Comparison of ENCODE assay signal across 32 mouse cellular contexts in genomic region chr5:6911290-6911689, GRCm38 (mm10).
"Had no signal": no experiment of that assay in that cellular context is flagged by ENCODE, and none has a peak within 500 bp of the region (broad histone marks: within the 10 kb centered on the region; RNA-seq: fewer than 3 reads in every experiment).

No protein-coding gene starts in this region.

- DNase-seq: left cerebral cortex, postnatal 4 days; liver; liver, embryonic 13.5 days; liver, postnatal 0 days; lung, adult 18-20 months; lung, adult 2 months; lung, embryonic 14.5 days; lung, postnatal 10 days; lung, postnatal 14 days; lung, postnatal 36 days; lung, postnatal 4 days; midbrain, embryonic 14.5 days had no signal

- H3K9me3 ChIP-seq: limb, embryonic 10.5 days; limb, embryonic 12.5 days; limb, embryonic 13.5 days; limb, embryonic 15.5 days; liver, embryonic 12.5 days; liver, embryonic 13.5 days; liver, embryonic 15.5 days; lung, embryonic 15.5 days; megakaryocyte, embryonic 14.5 days; midbrain, embryonic 10.5 days; midbrain, embryonic 12.5 days; midbrain, embryonic 13.5 days; midbrain, embryonic 15.5 days; neural tube, embryonic 12.5 days had no signal

- H3K9ac ChIP-seq: limb, embryonic 12.5 days; limb, embryonic 13.5 days; limb, embryonic 15.5 days; liver, embryonic 12.5 days; liver, embryonic 13.5 days; liver, embryonic 14.5 days; liver, embryonic 15.5 days; liver, postnatal 0 days; lung, embryonic 14.5 days; lung, embryonic 15.5 days; midbrain, embryonic 12.5 days; midbrain, embryonic 13.5 days; midbrain, embryonic 15.5 days; neural tube, embryonic 12.5 days had no signal

- H3K4me2 ChIP-seq: limb, embryonic 12.5 days; limb, embryonic 13.5 days; limb, embryonic 15.5 days; liver, embryonic 11.5 days; liver, embryonic 12.5 days; liver, embryonic 13.5 days; liver, embryonic 15.5 days; lung, embryonic 14.5 days; lung, embryonic 15.5 days; midbrain, embryonic 11.5 days; midbrain, embryonic 12.5 days; midbrain, embryonic 13.5 days; midbrain, embryonic 15.5 days; neural tube, embryonic 12.5 days had no signal

- H3K27ac ChIP-seq: limb, embryonic 10.5 days; limb, embryonic 12.5 days; limb, embryonic 13.5 days; limb, embryonic 15.5 days; liver, embryonic 12.5 days; liver, embryonic 13.5 days; liver, embryonic 14.5 days; liver, embryonic 15.5 days; lung, embryonic 15.5 days; macrophage; midbrain, embryonic 10.5 days; midbrain, embryonic 12.5 days; midbrain, embryonic 13.5 days; midbrain, embryonic 15.5 days; neural tube, embryonic 12.5 days had no signal

- H3K4me1 ChIP-seq: limb, embryonic 10.5 days; limb, embryonic 12.5 days; limb, embryonic 13.5 days; limb, embryonic 15.5 days; liver, embryonic 12.5 days; liver, embryonic 13.5 days; liver, embryonic 15.5 days; lung, embryonic 15.5 days; megakaryocyte, embryonic 14.5 days; midbrain, embryonic 10.5 days; midbrain, embryonic 12.5 days; midbrain, embryonic 13.5 days; midbrain, embryonic 15.5 days; neural tube, embryonic 12.5 days had no signal

- H3K4me3 ChIP-seq: limb, embryonic 10.5 days; limb, embryonic 12.5 days; limb, embryonic 13.5 days; limb, embryonic 15.5 days; liver, embryonic 12.5 days; liver, embryonic 13.5 days; liver, embryonic 15.5 days; lung, embryonic 15.5 days; megakaryocyte, embryonic 14.5 days; midbrain, embryonic 10.5 days; midbrain, embryonic 12.5 days; midbrain, embryonic 13.5 days; midbrain, embryonic 15.5 days; myocyte; neural tube, embryonic 12.5 days had no signal

- ATAC-seq: liver, embryonic 12.5 days; liver, postnatal 0 days; lung, postnatal 0 days; midbrain, embryonic 13.5 days; midbrain, embryonic 15.5 days; midbrain, embryonic 16.5 days had no signal

- H3K36me3 ChIP-seq: limb, embryonic 10.5 days; limb, embryonic 12.5 days; limb, embryonic 13.5 days; limb, embryonic 15.5 days; liver, embryonic 12.5 days; liver, embryonic 13.5 days; liver, embryonic 15.5 days; lung, embryonic 15.5 days; midbrain, embryonic 10.5 days; midbrain, embryonic 12.5 days; midbrain, embryonic 13.5 days; midbrain, embryonic 15.5 days; neural tube, embryonic 12.5 days had no signal

- H3K27me3 ChIP-seq: limb, embryonic 12.5 days; limb, embryonic 13.5 days; limb, embryonic 15.5 days; liver, embryonic 12.5 days; liver, embryonic 13.5 days; liver, embryonic 15.5 days; lung, embryonic 15.5 days; megakaryocyte, embryonic 14.5 days; midbrain, embryonic 12.5 days; midbrain, embryonic 13.5 days; midbrain, embryonic 15.5 days; neural tube, embryonic 12.5 days had no signal
